Mouse (Mus musculus) right cerebral cortex, postnatal 14 days (tissue): Measurements from ENCODE around the gene Kbtbd4.

Experiments
- DNase-seq: peaks from one replicate; pipeline ENCODE4 v3.0.0; 2022

Kbtbd4 gene

GRCm38 (mm10) chr2:90960012-90960411 lies 55.5 kb downstream of the Kbtbd4 start:
- DNase-seq, result no peak
